Mouse (Mus musculus): ENCODE results near the gene Frmd4a. TPM values are rescaled to one million over a fixed set of nuclear protein-coding genes. Genes with fewer than 3 reads are reported as not detected.
A peak's percentile ranks its signal among the peaks of the same experiment; 100 is the strongest.

The Frmd4a gene
- polyA plus RNA-seq, 1 experiment from 2014 or later: 6.6 TPM

DNA sequence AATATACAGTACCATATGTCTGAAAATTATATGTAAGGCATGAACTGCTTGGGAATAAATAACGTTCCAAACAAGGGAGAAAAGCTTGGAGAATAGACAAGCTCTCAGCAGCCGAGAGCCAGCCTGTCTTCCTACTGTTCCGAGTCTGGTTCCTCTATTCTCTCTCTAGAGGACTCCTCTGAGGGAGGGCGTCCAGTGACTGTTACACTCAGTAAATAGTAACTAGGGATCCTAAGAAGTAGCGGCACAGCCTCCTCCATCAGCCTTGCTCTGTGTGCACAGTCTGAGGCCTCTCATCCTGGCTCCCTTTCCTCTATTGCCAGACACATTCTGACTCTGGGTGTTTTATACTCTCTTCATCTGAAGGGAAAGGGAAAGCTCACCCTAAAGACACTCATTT, 492.2 kb downstream of the Frmd4a start:
- ATAC-seq: 0 out of 2 replicates have a peak, but pooled peaks have one; percentile 16

DNA sequence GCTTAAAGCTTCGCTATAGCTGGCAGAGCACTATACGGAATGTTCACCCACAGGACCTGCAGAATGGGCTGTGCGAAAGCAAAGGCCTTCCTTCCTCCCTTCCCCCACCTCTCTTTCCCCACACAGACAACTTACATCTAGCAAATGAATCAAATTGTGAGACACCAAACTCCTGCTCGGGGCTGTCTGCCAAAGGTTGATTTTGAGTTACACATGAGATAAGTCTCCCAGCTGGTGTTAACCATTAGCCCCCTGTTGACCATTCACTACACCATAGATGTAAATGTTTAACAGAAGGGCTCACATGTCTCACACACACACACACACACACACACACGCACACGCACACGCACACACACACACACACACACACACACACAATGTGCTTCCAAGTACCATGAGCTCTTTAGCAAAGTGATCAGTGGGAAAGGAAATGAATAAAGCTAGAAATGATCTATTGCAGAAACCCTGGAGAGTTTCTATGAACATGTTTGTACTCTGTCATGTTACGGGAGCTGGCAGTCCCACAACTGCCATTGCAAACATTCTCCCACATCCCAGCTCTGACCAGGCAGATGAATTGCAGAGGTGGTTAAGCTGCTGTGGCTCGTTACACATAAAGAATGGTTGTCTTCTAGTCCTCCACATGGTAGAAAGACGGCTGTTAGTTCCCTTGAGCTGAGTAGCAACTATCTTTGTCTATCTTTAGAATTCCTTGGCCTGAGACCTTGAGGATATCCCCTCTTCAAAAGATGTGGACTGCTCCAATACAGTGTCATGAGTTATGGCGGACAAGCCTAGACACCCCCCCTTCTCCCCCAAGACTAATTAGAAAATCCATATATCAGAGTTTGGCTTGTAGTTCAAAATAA, 492.9 kb downstream of the Frmd4a start:
- Histone ChIP-seq H3K4me2 (ENCODE audit: low read depth, low read length) (peak overlapping the region; percentile 56), H3K4me3 (ENCODE audit: low read depth, low read length) (no peak overlapping the region), H3K9ac (replicated peaks) (no peak overlapping the region), H3K36me3 (replicated peaks; ENCODE audit: insufficient read depth, low read length) (no peaks in the 10 kb centered on the region), H3K9me3 (ENCODE audit: low read length) (no peaks in the 10 kb centered on the region), H3K27me3 (ENCODE audit: insufficient read depth, low read length) (no peaks in the 10 kb centered on the region), H3K4me1 (ENCODE audit: insufficient read depth) (peaks cover 11% of the 10 kb centered on the region; the same call in 1 of the 2 replicates), H3K27ac (ENCODE audit: low read depth) (peak overlapping the region; percentile 52)
- ATAC-seq (peak; percentile 87), DNase-seq (peak; percentile 50)
- no peak for TF ChIP-seq CTCF (IDR thresholded peaks at IDR 0.05; ENCODE audit: low read depth)
- TF ChIP-seq EP300 (IDR thresholded peaks at IDR 0.05; ENCODE audit: low read depth): no peak
- WGBS (ENCODE audit: insufficient replicate concordance): 51% methylated on average over 11 of the region's 11 CpGs

More for the DNA sequence above, 492.2 kb downstream of the Frmd4a start:
- DNase-seq: no peak
- no peaks in the 10 kb centered on the region for H3K36me3 ChIP-seq (replicated peaks; ENCODE audit: insufficient read depth, low read length)
- peak overlapping the region; percentile 56 for H3K4me2 ChIP-seq (ENCODE audit: low read depth, low read length)
- H3K4me1 ChIP-seq (ENCODE audit: insufficient read depth): peaks cover 11% of the 10 kb centered on the region; the same call in 1 of the 2 replicates
- WGBS (ENCODE audit: insufficient replicate concordance): 39% methylated on average over 5 of the region's 5 CpGs
- H3K27me3 ChIP-seq (ENCODE audit: insufficient read depth, low read length): no peaks in the 10 kb centered on the region
- H3K9ac ChIP-seq (replicated peaks): no peak overlapping the region
- H3K27ac ChIP-seq (ENCODE audit: low read depth): peak overlapping the region; percentile 52; the same call in 1 of the 2 replicates
- no peak for TF ChIP-seq CTCF (IDR thresholded peaks at IDR 0.05; ENCODE audit: low read depth)
- TF ChIP-seq EP300 (IDR thresholded peaks at IDR 0.05; ENCODE audit: low read depth): no peak
- no peaks in the 10 kb centered on the region for H3K9me3 ChIP-seq (ENCODE audit: low read length)
- no peak overlapping the region for H3K4me3 ChIP-seq (ENCODE audit: low read depth, low read length)

DNA sequence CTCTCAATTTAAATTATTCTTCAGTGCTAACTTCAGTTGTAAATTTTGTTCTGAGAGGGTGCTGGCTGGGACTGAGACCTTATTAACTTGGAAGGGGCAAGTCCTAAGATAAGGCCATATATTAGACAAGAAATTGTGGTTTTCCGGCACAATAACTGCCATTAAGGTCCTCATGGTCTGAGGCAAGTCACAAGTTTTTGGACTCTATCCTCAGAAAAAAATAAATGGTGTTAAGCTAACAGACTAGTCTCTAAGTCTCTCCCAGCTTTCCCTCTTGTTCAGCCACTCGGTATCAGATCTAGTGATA, 493.5 kb downstream of the Frmd4a start:
- peaks cover 11% of the 10 kb centered on the region; the same call in 1 of the 2 replicates for H3K4me1 ChIP-seq (ENCODE audit: insufficient read depth)
- no peak overlapping the region for H3K4me3 ChIP-seq (ENCODE audit: low read depth, low read length)
- ATAC-seq (no peak), DNase-seq (no peak)
- no peaks in the 10 kb centered on the region for H3K9me3 ChIP-seq (ENCODE audit: low read length)
- H3K4me2 ChIP-seq (ENCODE audit: low read depth, low read length): no peak overlapping the region
- H3K9ac ChIP-seq (replicated peaks): no peak overlapping the region
- 72% methylated on average over 2 of the region's 2 CpGs for WGBS (ENCODE audit: insufficient replicate concordance)
- H3K27me3 ChIP-seq (ENCODE audit: insufficient read depth, low read length): no peaks in the 10 kb centered on the region
- TF ChIP-seq CTCF (IDR thresholded peaks at IDR 0.05; ENCODE audit: low read depth) (no peak), EP300 (IDR thresholded peaks at IDR 0.05; ENCODE audit: low read depth) (no peak)
- no peaks in the 10 kb centered on the region for H3K36me3 ChIP-seq (replicated peaks; ENCODE audit: insufficient read depth, low read length)
- H3K27ac ChIP-seq (ENCODE audit: low read depth): no peak overlapping the region

DNA sequence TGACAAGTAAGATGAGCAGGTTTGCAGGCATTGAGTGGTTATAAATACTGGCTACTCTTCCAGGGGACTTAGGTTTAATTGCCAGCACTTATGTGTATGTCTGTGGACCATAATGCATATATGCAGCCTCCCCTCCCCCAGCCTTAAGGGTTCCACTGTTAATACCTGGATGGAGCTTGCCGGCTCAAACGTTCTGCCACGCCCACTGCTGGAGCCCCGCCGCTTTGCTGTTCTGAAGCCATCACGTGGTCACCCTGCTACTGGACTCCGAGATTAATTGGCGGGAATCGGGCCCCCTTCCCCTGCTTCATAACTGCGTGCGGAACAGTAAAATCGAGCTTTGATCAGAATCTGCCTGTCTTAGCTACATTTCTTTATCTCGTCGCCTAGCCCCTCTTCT, 495.1 kb downstream of the Frmd4a start:
- DNase-seq: no peak
- H3K4me2 ChIP-seq (ENCODE audit: low read depth, low read length): no peak overlapping the region
- no peaks in the 10 kb centered on the region for H3K36me3 ChIP-seq (replicated peaks; ENCODE audit: insufficient read depth, low read length)
- no peak for TF ChIP-seq CTCF (IDR thresholded peaks at IDR 0.05; ENCODE audit: low read depth)
- TF ChIP-seq EP300 (IDR thresholded peaks at IDR 0.05; ENCODE audit: low read depth): no peak
- H3K27me3 ChIP-seq (ENCODE audit: insufficient read depth, low read length): no peaks in the 10 kb centered on the region
- H3K4me1 ChIP-seq (ENCODE audit: insufficient read depth): peaks cover 10% of the 10 kb centered on the region; the same call in 1 of the 2 replicates
- no peak overlapping the region for H3K27ac ChIP-seq (ENCODE audit: low read depth)
- no peaks in the 10 kb centered on the region for H3K9me3 ChIP-seq (ENCODE audit: low read length)
- ATAC-seq: no peak
- 60% methylated on average over 14 of the region's 14 CpGs for WGBS (ENCODE audit: insufficient replicate concordance)
- H3K4me3 ChIP-seq (ENCODE audit: low read depth, low read length): no peak overlapping the region
- H3K9ac ChIP-seq (replicated peaks): no peak overlapping the region

GRCm38 (mm10) chr2:4515910-4516309, 498.4 kb downstream of the Frmd4a start:
- Histone ChIP-seq H3K4me2 (ENCODE audit: low read depth, low read length) (no peak overlapping the region), H3K9me3 (ENCODE audit: low read length) (no peaks in the 10 kb centered on the region), H3K4me3 (ENCODE audit: low read depth, low read length) (no peak overlapping the region), H3K36me3 (replicated peaks; ENCODE audit: insufficient read depth, low read length) (no peaks in the 10 kb centered on the region), H3K9ac (replicated peaks) (no peak overlapping the region), H3K4me1 (ENCODE audit: insufficient read depth) (peaks cover 10% of the 10 kb centered on the region; the same call in 1 of the 2 replicates), H3K27me3 (ENCODE audit: insufficient read depth, low read length) (no peaks in the 10 kb centered on the region), H3K27ac (ENCODE audit: low read depth) (no peak overlapping the region)
- 76% methylated on average over 3 of the region's 3 CpGs for WGBS (ENCODE audit: insufficient replicate concordance)
- DNase-seq (no peak), ATAC-seq (no peak)
- TF ChIP-seq CTCF (IDR thresholded peaks at IDR 0.05; ENCODE audit: low read depth) (no peak), EP300 (IDR thresholded peaks at IDR 0.05; ENCODE audit: low read depth) (no peak)

DNA sequence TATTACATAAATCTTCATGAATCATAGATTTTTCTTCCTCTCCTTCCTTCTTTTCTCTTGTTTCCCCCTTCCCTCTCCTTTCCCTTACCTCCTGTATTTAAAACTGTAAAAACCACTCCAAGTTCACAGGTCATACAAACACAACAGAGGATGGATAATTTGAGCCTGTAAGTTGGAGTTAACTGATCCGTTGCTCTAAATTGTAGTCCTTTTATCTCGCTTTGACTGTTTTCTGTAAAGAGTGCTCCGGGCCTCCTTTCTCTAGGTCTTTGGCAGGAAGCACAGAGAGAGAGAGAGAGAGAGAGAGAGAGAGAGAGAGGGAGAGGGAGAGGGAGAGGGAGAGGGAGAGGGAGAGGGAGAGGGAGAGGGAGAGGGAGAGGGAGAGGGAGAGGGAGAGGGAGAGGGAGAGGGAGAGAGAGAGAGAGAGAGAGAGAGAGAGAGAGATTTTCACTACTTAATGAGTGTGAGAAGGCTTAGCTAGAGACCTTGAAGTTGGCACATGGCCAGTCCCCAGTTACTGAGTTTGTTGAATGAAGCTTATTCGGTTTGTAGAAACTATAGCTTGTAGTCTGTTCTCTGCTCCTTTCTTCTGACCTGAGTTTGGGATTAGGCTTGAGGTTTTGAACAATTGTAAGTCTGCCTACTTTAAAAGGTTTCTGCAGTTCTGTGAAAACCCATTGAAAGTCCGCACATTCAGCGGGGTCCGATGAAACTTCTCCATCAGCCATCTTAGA, 499.5 kb downstream of the Frmd4a start:
- Histone ChIP-seq H3K9ac (replicated peaks) (no peak overlapping the region), H3K36me3 (replicated peaks; ENCODE audit: insufficient read depth, low read length) (no peaks in the 10 kb centered on the region), H3K4me1 (ENCODE audit: insufficient read depth) (peaks cover 7% of the 10 kb centered on the region; the same call in 1 of the 2 replicates), H3K4me2 (ENCODE audit: low read depth, low read length) (0 out of 2 replicates have a peak overlapping the region, but pooled peaks have one; percentile 7), H3K4me3 (ENCODE audit: low read depth, low read length) (no peak overlapping the region), H3K27me3 (ENCODE audit: insufficient read depth, low read length) (no peaks in the 10 kb centered on the region), H3K27ac (ENCODE audit: low read depth) (no peak overlapping the region), H3K9me3 (ENCODE audit: low read length) (no peaks in the 10 kb centered on the region)
- ATAC-seq: no peak
- 55% methylated on average over 7 of the region's 7 CpGs for WGBS (ENCODE audit: insufficient replicate concordance)
- no peak for TF ChIP-seq EP300 (IDR thresholded peaks at IDR 0.05; ENCODE audit: low read depth)
- no peak for DNase-seq

Data from liver, postnatal 0 days (tissue).